Mouse (Mus musculus) liver, embryonic 11.5 days (tissue): ENCODE results near the gene Fam208b. TPM values are rescaled to one million over a fixed set of nuclear protein-coding genes. Genes with fewer than 3 reads are reported as not detected.

Source experiments
- ATAC-seq: fragments of 200-750 bp; cut with Nextera tagmentation; replicated peaks from 2 replicates; pipeline ENCODE4 v1.8.0; 2017; ENCODE audit warnings: moderate number of reproducible peaks, mild to moderate bottlenecking, moderate TSS enrichment, moderate library complexity; ENCODE audit not compliant: low FRiP score
- DNase-seq: peaks from one replicate; pipeline ENCODE4 v3.0.0-alpha.2; 2017; ENCODE audit warnings: low spot score
- H3K27ac ChIP-seq: fragments of 300-500 bp; sonication (generic); 2 replicates; pipeline ENCODE4 v1.5.1; 2014; ENCODE audit warnings: mild to moderate bottlenecking, low read depth, low read length, control low read depth
- H3K27me3 ChIP-seq: fragments of 300-500 bp; sonication (generic); replicated peaks from 2 replicates; pipeline ENCODE4 v1.6.1; 2014; ENCODE audit warnings: low read length, mixed read lengths; ENCODE audit not compliant: control insufficient read depth, insufficient read depth
- H3K36me3 ChIP-seq: fragments of 300-500 bp; sonication (generic); 2 replicates; pipeline ENCODE4 v1.6.1; 2014; ENCODE audit warnings: mild to moderate bottlenecking, low read length, moderate library complexity, mixed read lengths; ENCODE audit not compliant: control insufficient read depth, insufficient read depth
- H3K4me1 ChIP-seq: fragments of 300-500 bp; sonication (generic); replicated peaks from 2 replicates; pipeline ENCODE4 v1.6.1; 2014; ENCODE audit warnings: low read length, mixed read lengths; ENCODE audit not compliant: control insufficient read depth, insufficient read depth
- H3K4me2 ChIP-seq: fragments of 300-500 bp; sonication (generic); 2 replicates; pipeline ENCODE4 v1.6.1; 2014; ENCODE audit warnings: mild to moderate bottlenecking, control low read depth, moderate library complexity
- H3K4me3 ChIP-seq: fragments of 300-500 bp; sonication (generic); 2 replicates; pipeline ENCODE4 v1.5.1; 2014; ENCODE audit warnings: low read depth, low read length, control low read depth
- H3K9ac ChIP-seq: fragments of 300-500 bp; sonication (generic); 2 replicates; pipeline ENCODE4 v1.6.1; 2014; ENCODE audit warnings: low read depth, low read length, control low read depth
- H3K9me3 ChIP-seq: fragments of 300-500 bp; sonication (generic); 2 replicates; pipeline ENCODE4 v1.6.1; 2016; ENCODE audit warnings: low read length, inconsistent platforms, mixed read lengths; ENCODE audit not compliant: control insufficient read depth
- WGBS: fragments of 180-500 bp; shearing (Covaris S2); extraction: QIAGEN DNeasy Blood & Tissue Kit; methylation state at CpG from one replicate; pipeline ENCODE4 v1.1.7; 2014; 5-methylcytosine and 5-hydroxymethylcytosine counted together
- polyA plus RNA-seq: library from polyadenylated mRNA; unstranded; fragments of >200 nt; fragmentation: Nextera tagmentation; extraction: Ambion mirVana; gene quantifications from 2 replicates; pipeline ENCODE4 v1.2.1, GENCODE M21; 2014

The Fam208b gene
- polyA plus RNA-seq, 1 experiment from 2014 or later: 14.5 TPM

GRCm38 (mm10) chr13:3544925-3545324 is 66.0 kb downstream of the Fam208b start:
- Histone ChIP-seq H3K4me3 (no peak overlapping the region), H3K4me1 (peaks cover 17% of the 10 kb centered on the region), H3K27me3 (no peaks in the 10 kb centered on the region), H3K9me3 (no peaks in the 10 kb centered on the region), H3K27ac (no peak overlapping the region), H3K9ac (no peak overlapping the region), H3K4me2 (no peak overlapping the region), H3K36me3 (peaks cover 3% of the 10 kb centered on the region; the same call in 1 of the 2 replicates)
- DNase-seq (no peak), ATAC-seq (no peak)
- WGBS: 70% methylated on average over 5 of the region's 5 CpGs

- ATAC-seq: 0 out of 2 replicates have a peak, but pooled peaks have one; percentile 47
Observed at GRCm38 (mm10) chr13:3544077-3544874, 66.6 kb downstream of the Fam208b start.

GRCm38 (mm10) chr13:3541159-3541782 is 69.6 kb downstream of the Fam208b start:
- DNase-seq (no peak), ATAC-seq (no peak)
- Histone ChIP-seq H3K36me3 (peaks cover 3% of the 10 kb centered on the region; the same call in 1 of the 2 replicates), H3K27ac (no peak overlapping the region), H3K4me3 (no peak overlapping the region), H3K4me1 (peaks cover 20% of the 10 kb centered on the region), H3K27me3 (no peaks in the 10 kb centered on the region), H3K9ac (no peak overlapping the region), H3K9me3 (no peaks in the 10 kb centered on the region), H3K4me2 (peak overlapping the region; percentile 82)
- WGBS: 92% methylated on average over 2 of the region's 2 CpGs

More at GRCm38 (mm10) chr13:3544077-3544874, 66.6 kb downstream of the Fam208b start:
- WGBS: 84% methylated on average over 4 of the region's 4 CpGs
- Histone ChIP-seq H3K9me3 (no peaks in the 10 kb centered on the region), H3K4me3 (no peak overlapping the region), H3K27ac (no peak overlapping the region), H3K4me1 (peaks cover 20% of the 10 kb centered on the region), H3K27me3 (no peaks in the 10 kb centered on the region), H3K36me3 (peaks cover 3% of the 10 kb centered on the region; the same call in 1 of the 2 replicates), H3K4me2 (no peak overlapping the region), H3K9ac (no peak overlapping the region)
- DNase-seq: no peak

GRCm38 (mm10) chr13:3540166-3540565 is 70.7 kb downstream of the Fam208b start:
- H3K27ac ChIP-seq: no peak overlapping the region
- DNase-seq: no peak
- peak overlapping the region; percentile 82 for H3K4me2 ChIP-seq
- H3K4me3 ChIP-seq: peak overlapping the region; percentile 85; the same call in 1 of the 2 replicates
- H3K36me3 ChIP-seq: no peaks in the 10 kb centered on the region; the same call in 1 of the 2 replicates
- no peaks in the 10 kb centered on the region for H3K27me3 ChIP-seq
- peaks cover 20% of the 10 kb centered on the region for H3K4me1 ChIP-seq
- ATAC-seq: no peak
- H3K9me3 ChIP-seq: no peaks in the 10 kb centered on the region
- no peak overlapping the region for H3K9ac ChIP-seq
- 52% methylated on average over 2 of the region's 2 CpGs for WGBS

GRCm38 (mm10) chr13:3538969-3539562 is 71.8 kb downstream of the Fam208b start:
- ATAC-seq (no peak), DNase-seq (no peak)
- Histone ChIP-seq H3K4me2 (peak overlapping the region; percentile 82), H3K27ac (peak overlapping the region; percentile 99; the same call in 1 of the 2 replicates), H3K4me3 (peak overlapping the region; percentile 85), H3K27me3 (no peaks in the 10 kb centered on the region), H3K4me1 (peaks cover 20% of the 10 kb centered on the region), H3K9ac (peak overlapping the region; percentile 96), H3K36me3 (no peaks in the 10 kb centered on the region), H3K9me3 (no peaks in the 10 kb centered on the region)
- WGBS: 4% methylated on average over 15 of the region's 15 CpGs

GRCm38 (mm10) chr13:3538223-3538968 is 72.5 kb downstream of the Fam208b start:
- no peaks in the 10 kb centered on the region for H3K9me3 ChIP-seq
- under 1% methylated on average over 59 of the region's 59 CpGs for WGBS
- H3K4me3 ChIP-seq: peak overlapping the region; percentile 85
- ATAC-seq (peak; percentile 64), DNase-seq (peak; percentile 72)
- H3K4me1 ChIP-seq: peaks cover 20% of the 10 kb centered on the region
- H3K27me3 ChIP-seq: no peaks in the 10 kb centered on the region
- peak overlapping the region; percentile 82 for H3K4me2 ChIP-seq
- peak overlapping the region; percentile 99 for H3K27ac ChIP-seq
- H3K36me3 ChIP-seq: no peaks in the 10 kb centered on the region
- peak overlapping the region; percentile 96 for H3K9ac ChIP-seq

GRCm38 (mm10) chr13:3537594-3538222 is 73.2 kb downstream of the Fam208b start, which contains the start of gene Gdi2:
Gdi2 (plus strand) TSS chr13:3538063.
- H3K27me3 ChIP-seq: no peaks in the 10 kb centered on the region
- DNase-seq: peak; percentile 89
- H3K36me3 ChIP-seq: no peaks in the 10 kb centered on the region
- peak within 1 kb of the TSS; percentile 85 for H3K4me3 ChIP-seq
- ATAC-seq: peak; percentile 96
- 0% methylated on average over 40 of the region's 47 CpGs for WGBS
- H3K9me3 ChIP-seq: no peaks in the 10 kb centered on the region
- peak within 1 kb of the TSS; percentile 82 for H3K4me2 ChIP-seq
- peaks cover 17% of the 10 kb centered on the region for H3K4me1 ChIP-seq
- H3K9ac ChIP-seq: peak within 1 kb of the TSS; percentile 96
- H3K27ac ChIP-seq: peak within 1 kb of the TSS; percentile 99

- no peak overlapping the region for H3K4me3 ChIP-seq
- H3K9ac ChIP-seq: no peak overlapping the region
- H3K4me1 ChIP-seq: no peaks in the 10 kb centered on the region
- no peaks in the 10 kb centered on the region for H3K9me3 ChIP-seq
- no peak overlapping the region for H3K27ac ChIP-seq
- H3K4me2 ChIP-seq: no peak overlapping the region
- H3K36me3 ChIP-seq: no peaks in the 10 kb centered on the region
- H3K27me3 ChIP-seq: no peaks in the 10 kb centered on the region
- no peak for ATAC-seq
- no peak for DNase-seq
- 89% methylated on average over 4 of the region's 4 CpGs for WGBS
Observed at GRCm38 (mm10) chr13:3534146-3534545, 76.8 kb downstream of the Fam208b start.
